Mouse (Mus musculus): ENCODE data around the gene Mbd6. TPM values are rescaled to one million over a fixed set of nuclear protein-coding genes. Genes with fewer than 3 reads are reported as not detected.
A peak's percentile ranks its signal among the peaks of the same experiment; 100 is the strongest.

The Mbd6 gene
- total and polyA plus RNA-seq, 2 experiments from 2014 or later, result 4.8 to 9.4 TPM

- Histone ChIP-seq H3K27me3 (ENCODE audit: insufficient read depth, low read length) (no peaks in the 10 kb centered on the region), H3K9ac (no peak overlapping the region), H3K4me1 (ENCODE audit: insufficient read depth) (peaks cover 11% of the 10 kb centered on the region; the same call in 1 of the 2 replicates), H3K4me3 (ENCODE audit: low read depth, low read length) (no peak overlapping the region), H3K9me3 (ENCODE audit: low read length) (no peaks in the 10 kb centered on the region), H3K27ac (ENCODE audit: low read depth, low read length) (no peak overlapping the region), H3K36me3 (ENCODE audit: insufficient read depth) (peaks cover 82% of the 10 kb centered on the region), H3K4me2 (ENCODE audit: low read depth) (no peak overlapping the region)
- WGBS, result 81% methylated on average over 13 of the region's 13 CpGs
- no peak for TF ChIP-seq CTCF (IDR thresholded peaks at IDR 0.05; ENCODE audit: low read depth)
- ATAC-seq, result no peak
- DNase-seq, result no peak
These were observed 6.1 kb downstream of the Mbd6 start for GRCm38 (mm10) chr10:127282620-127283215.

- Histone ChIP-seq H3K4me2 (ENCODE audit: low read depth) (no peak overlapping the region), H3K27me3 (ENCODE audit: insufficient read depth, low read length) (no peaks in the 10 kb centered on the region), H3K4me3 (ENCODE audit: low read depth, low read length) (no peak overlapping the region), H3K9ac (no peak overlapping the region), H3K4me1 (ENCODE audit: insufficient read depth) (no peaks in the 10 kb centered on the region), H3K27ac (ENCODE audit: low read depth, low read length) (no peak overlapping the region), H3K36me3 (ENCODE audit: insufficient read depth) (peaks cover 92% of the 10 kb centered on the region), H3K9me3 (ENCODE audit: low read length) (no peaks in the 10 kb centered on the region)
- no peak for TF ChIP-seq CTCF (IDR thresholded peaks at IDR 0.05; ENCODE audit: low read depth)
- DNase-seq (no peak), ATAC-seq (no peak)
- WGBS, result 77% methylated on average over 8 of the region's 8 CpGs
These were observed 7.5 kb downstream of the Mbd6 start for GRCm38 (mm10) chr10:127281316-127281715.

GRCm38 (mm10) chr10:127279730-127280129 is 9.1 kb downstream of the Mbd6 start:
- no peaks in the 10 kb centered on the region for H3K9me3 ChIP-seq (ENCODE audit: low read length)
- no peak overlapping the region for H3K9ac ChIP-seq
- no peak overlapping the region for H3K4me3 ChIP-seq (ENCODE audit: low read depth, low read length)
- H3K36me3 ChIP-seq (ENCODE audit: insufficient read depth), result peaks cover 91% of the 10 kb centered on the region
- no peak overlapping the region for H3K27ac ChIP-seq (ENCODE audit: low read depth, low read length)
- no peak for DNase-seq
- 83% methylated on average over 2 of the region's 2 CpGs for WGBS
- no peak overlapping the region for H3K4me2 ChIP-seq (ENCODE audit: low read depth)
- no peaks in the 10 kb centered on the region for H3K27me3 ChIP-seq (ENCODE audit: insufficient read depth, low read length)
- peak; percentile 54; the same call in 1 of the 2 replicates for ATAC-seq
- H3K4me1 ChIP-seq (ENCODE audit: insufficient read depth), result no peaks in the 10 kb centered on the region
- peak; percentile 16; the same call in 1 of the 2 replicates for TF ChIP-seq CTCF (IDR thresholded peaks at IDR 0.05; ENCODE audit: low read depth)

GRCm38 (mm10) chr10:127274261-127275022 is 14.4 kb downstream of the Mbd6 start:
- Histone ChIP-seq H3K4me2 (ENCODE audit: low read depth) (no peak overlapping the region), H3K27ac (ENCODE audit: low read depth, low read length) (no peak overlapping the region), H3K9me3 (ENCODE audit: low read length) (no peaks in the 10 kb centered on the region), H3K9ac (no peak overlapping the region), H3K27me3 (ENCODE audit: insufficient read depth, low read length) (no peaks in the 10 kb centered on the region), H3K4me3 (ENCODE audit: low read depth, low read length) (no peak overlapping the region), H3K4me1 (ENCODE audit: insufficient read depth) (no peaks in the 10 kb centered on the region), H3K36me3 (ENCODE audit: insufficient read depth) (peaks cover 87% of the 10 kb centered on the region)
- ATAC-seq, result no peak
- TF ChIP-seq CTCF (IDR thresholded peaks at IDR 0.05; ENCODE audit: low read depth), result no peak
- DNase-seq, result no peak
- 88% methylated on average over 11 of the region's 11 CpGs for WGBS

- H3K4me1 ChIP-seq (ENCODE audit: insufficient read depth), result peaks cover 5% of the 10 kb centered on the region
- no peaks in the 10 kb centered on the region for H3K27me3 ChIP-seq (ENCODE audit: insufficient read depth, low read length)
- ATAC-seq, result no peak
- H3K4me2 ChIP-seq (ENCODE audit: low read depth), result no peak overlapping the region
- H3K27ac ChIP-seq (ENCODE audit: low read depth, low read length), result no peak overlapping the region
- H3K9ac ChIP-seq, result no peak overlapping the region
- no peak for DNase-seq
- WGBS, result 90% methylated on average over 5 of the region's 5 CpGs
- no peaks in the 10 kb centered on the region for H3K9me3 ChIP-seq (ENCODE audit: low read length)
- peaks cover 78% of the 10 kb centered on the region for H3K36me3 ChIP-seq (ENCODE audit: insufficient read depth)
- no peak overlapping the region for H3K4me3 ChIP-seq (ENCODE audit: low read depth, low read length)
- TF ChIP-seq CTCF (IDR thresholded peaks at IDR 0.05; ENCODE audit: low read depth), result no peak
These were observed 16.4 kb downstream of the Mbd6 start for GRCm38 (mm10) chr10:127272371-127272770.

GRCm38 (mm10) chr10:127269884-127270283 is 18.9 kb downstream of the Mbd6 start:
- DNase-seq, result no peak
- Histone ChIP-seq H3K27me3 (ENCODE audit: insufficient read depth, low read length) (no peaks in the 10 kb centered on the region), H3K4me3 (ENCODE audit: low read depth, low read length) (no peak overlapping the region), H3K4me1 (ENCODE audit: insufficient read depth) (peaks cover 11% of the 10 kb centered on the region), H3K36me3 (ENCODE audit: insufficient read depth) (peaks cover 54% of the 10 kb centered on the region), H3K9me3 (ENCODE audit: low read length) (no peaks in the 10 kb centered on the region), H3K9ac (no peak overlapping the region), H3K27ac (ENCODE audit: low read depth, low read length) (no peak overlapping the region), H3K4me2 (ENCODE audit: low read depth) (no peak overlapping the region)
- TF ChIP-seq CTCF (IDR thresholded peaks at IDR 0.05; ENCODE audit: low read depth), result no peak
- WGBS, result 71% methylated on average over 4 of the region's 4 CpGs
- ATAC-seq, result no peak

GRCm38 (mm10) chr10:127269036-127269435 is 19.8 kb downstream of the Mbd6 start:
- Histone ChIP-seq H3K36me3 (ENCODE audit: insufficient read depth) (peaks cover 46% of the 10 kb centered on the region), H3K27ac (ENCODE audit: low read depth, low read length) (no peak overlapping the region)
- 84% methylated on average over 12 of the region's 12 CpGs for WGBS

More at GRCm38 (mm10) chr10:127269036-127269435, 19.8 kb downstream of the Mbd6 start:
- H3K4me2 ChIP-seq (ENCODE audit: low read depth), result no peak overlapping the region
- no peak overlapping the region for H3K4me3 ChIP-seq (ENCODE audit: low read depth, low read length)
- H3K4me1 ChIP-seq (ENCODE audit: insufficient read depth), result peaks cover 11% of the 10 kb centered on the region
- no peak for TF ChIP-seq CTCF (IDR thresholded peaks at IDR 0.05; ENCODE audit: low read depth)
- ATAC-seq, result no peak
- H3K9me3 ChIP-seq (ENCODE audit: low read length), result no peaks in the 10 kb centered on the region
- H3K27me3 ChIP-seq (ENCODE audit: insufficient read depth, low read length), result no peaks in the 10 kb centered on the region
- DNase-seq, result no peak
- no peak overlapping the region for H3K9ac ChIP-seq

Measured in forebrain, postnatal 0 days (tissue).